Comparison of ENCODE assay signal across 19 mouse cellular contexts in genomic region chr5:148444974-148445373, GRCm38 (mm10). TPM values are rescaled to one million over a fixed set of nuclear protein-coding genes. Genes with fewer than 3 reads are reported as not detected.
DNase-seq lines count a peak whose midpoint lies in the region; ATAC-seq and TF ChIP-seq lines count a peak whose summit lies in the region.
"Had no signal": no experiment of that assay in that cellular context is flagged by ENCODE, and none has a peak within 500 bp of the region (broad histone marks: within the 10 kb centered on the region; RNA-seq: fewer than 3 reads in every experiment).

No protein-coding gene starts in this region.

- no peak for TF ChIP-seq POLR2A in heart, adult 2 months (IDR thresholded peaks at IDR 0.05; ENCODE audit: insufficient read depth, low read depth, low read length)

- no peak for TF ChIP-seq EP300 in heart, adult 2 months (IDR thresholded peaks at IDR 0.05; ENCODE audit: insufficient read depth, low read depth, low read length)
- no peak for TF ChIP-seq EP300 in liver, postnatal 0 days (IDR thresholded peaks at IDR 0.05; ENCODE audit: low read depth)

- WGBS in heart, adult 2 months: 82% methylated on average over 2 of the region's 2 CpGs
- 73% methylated on average over 2 of the region's 2 CpGs for WGBS in heart, embryonic 12.5 days
- 70% methylated on average over 2 of the region's 2 CpGs for WGBS in liver, postnatal 0 days (ENCODE audit: insufficient replicate concordance)
- 72% methylated on average over 2 of the region's 2 CpGs for WGBS in liver, embryonic 11.5 days

- no peak overlapping the region for H3K4me3 ChIP-seq in heart, adult 2 months
- H3K4me3 ChIP-seq in heart, embryonic 12.5 days: no peak overlapping the region
- no peak overlapping the region for H3K4me3 ChIP-seq in liver, postnatal 0 days (ENCODE audit: low read depth, low read length)
- no peak overlapping the region for H3K4me3 ChIP-seq in liver, embryonic 11.5 days (ENCODE audit: low read depth, low read length)
- H3K4me3 ChIP-seq: liver, embryonic 15.5 days; midbrain, embryonic 10.5 days; neural tube, embryonic 13.5 days had no signal

- H3K27ac ChIP-seq in heart, adult 2 months: no peak overlapping the region
- no peak overlapping the region for H3K27ac ChIP-seq in heart, embryonic 12.5 days (ENCODE audit: poor library complexity, severe bottlenecking)
- no peak overlapping the region for H3K27ac ChIP-seq in liver, postnatal 0 days (ENCODE audit: low read depth)
- H3K27ac ChIP-seq in liver, embryonic 11.5 days (ENCODE audit: low read depth, low read length): no peak overlapping the region
- H3K27ac ChIP-seq: hindbrain, embryonic 14.5 days; liver, embryonic 15.5 days; midbrain, embryonic 10.5 days; neural tube, embryonic 13.5 days had no signal

- H3K4me1 ChIP-seq in heart, adult 2 months (ENCODE audit: control insufficient read depth, insufficient read depth, low read length): no peaks in the 10 kb centered on the region
- peaks cover 9% of the 10 kb centered on the region; the same call in 1 of the 2 replicates for H3K4me1 ChIP-seq in heart, embryonic 12.5 days (replicated peaks)
- H3K4me1 ChIP-seq in liver, postnatal 0 days (ENCODE audit: insufficient read depth): no peaks in the 10 kb centered on the region
- H3K4me1 ChIP-seq in liver, embryonic 11.5 days (replicated peaks; ENCODE audit: control insufficient read depth, insufficient read depth, low read length): no peaks in the 10 kb centered on the region
- H3K4me1 ChIP-seq: liver, embryonic 15.5 days had no signal

- H3K36me3 ChIP-seq in heart, adult 2 months (ENCODE audit: control insufficient read depth, insufficient read depth, low read length): no peaks in the 10 kb centered on the region
- H3K36me3 ChIP-seq in heart, embryonic 12.5 days: no peaks in the 10 kb centered on the region
- no peaks in the 10 kb centered on the region for H3K36me3 ChIP-seq in liver, postnatal 0 days (replicated peaks; ENCODE audit: insufficient read depth, low read length)
- no peaks in the 10 kb centered on the region for H3K36me3 ChIP-seq in liver, embryonic 11.5 days (ENCODE audit: control insufficient read depth, insufficient read depth, low read length)
- H3K36me3 ChIP-seq: liver, embryonic 15.5 days; midbrain, embryonic 10.5 days; neural tube, embryonic 13.5 days had no signal

- H3K79me2 ChIP-seq in heart, adult 2 months (replicated peaks; ENCODE audit: control insufficient read depth, insufficient read depth, low read length): no peaks in the 10 kb centered on the region

- ATAC-seq in heart, embryonic 12.5 days (ENCODE audit: insufficient number of reproducible peaks, low FRiP score): no peak
- ATAC-seq in liver, postnatal 0 days: no peak
- no peak for ATAC-seq in liver, embryonic 11.5 days (replicated peaks; ENCODE audit: low FRiP score)

- TF ChIP-seq CTCF in heart, adult 2 months (IDR thresholded peaks at IDR 0.05): peak; percentile 32
- TF ChIP-seq CTCF in liver, postnatal 0 days (IDR thresholded peaks at IDR 0.05; ENCODE audit: low read depth): peak; percentile 33

- DNase-seq in heart, adult 2 months: no peak
- DNase-seq in liver, postnatal 0 days: no peak
- no peak for DNase-seq in liver, embryonic 11.5 days (ENCODE audit: low spot score)
- peak; percentile 38 for DNase-seq in ES-CJ7 (ENCODE audit: low read depth, low spot score)
- peak; percentile 22 for DNase-seq in induced T-regulatory cell, adult 2 months (ENCODE audit: low read depth)
- no peak for DNase-seq in adrenal gland, postnatal 10 days
- DNase-seq: adrenal gland, postnatal 25 days; cerebellum, adult 9-10 months; gastrocnemius, postnatal 36 days; kidney, adult 2 months; kidney, postnatal 4 days; lung, postnatal 4 days; thymus, postnatal 4 days had no signal

- no peak overlapping the region for H3K9ac ChIP-seq in heart, adult 2 months (ENCODE audit: low read depth, low read length)
- H3K9ac ChIP-seq in heart, embryonic 12.5 days: no peak overlapping the region
- H3K9ac ChIP-seq in liver, postnatal 0 days (replicated peaks): no peak overlapping the region
- no peak overlapping the region for H3K9ac ChIP-seq in liver, embryonic 11.5 days (ENCODE audit: low read depth, low read length)
- H3K9ac ChIP-seq: hindbrain, embryonic 14.5 days; liver, embryonic 15.5 days; neural tube, embryonic 13.5 days had no signal

- H3K9me3 ChIP-seq in heart, embryonic 12.5 days (replicated peaks): no peaks in the 10 kb centered on the region; the same call in 1 of the 2 replicates
- H3K9me3 ChIP-seq in liver, postnatal 0 days (ENCODE audit: low read length): peaks cover 2% of the 10 kb centered on the region; the same call in 1 of the 2 replicates
- H3K9me3 ChIP-seq in liver, embryonic 11.5 days (ENCODE audit: control insufficient read depth, low read length): no peaks in the 10 kb centered on the region
- H3K9me3 ChIP-seq: liver, embryonic 15.5 days had no signal

- no peak overlapping the region for H3K4me2 ChIP-seq in heart, embryonic 12.5 days
- H3K4me2 ChIP-seq in liver, postnatal 0 days (ENCODE audit: low read depth, low read length): no peak overlapping the region
- H3K4me2 ChIP-seq in liver, embryonic 11.5 days: no peak overlapping the region
- H3K4me2 ChIP-seq: heart, embryonic 11.5 days; hindbrain, embryonic 14.5 days; liver, embryonic 15.5 days; neural tube, embryonic 13.5 days had no signal

- H3K27me3 ChIP-seq in heart, adult 2 months (ENCODE audit: control insufficient read depth, insufficient read depth, low read length): no peaks in the 10 kb centered on the region
- H3K27me3 ChIP-seq in heart, embryonic 12.5 days (replicated peaks): no peaks in the 10 kb centered on the region
- no peaks in the 10 kb centered on the region for H3K27me3 ChIP-seq in liver, postnatal 0 days (ENCODE audit: insufficient read depth, low read length)
- H3K27me3 ChIP-seq in liver, embryonic 11.5 days (replicated peaks; ENCODE audit: control insufficient read depth, insufficient read depth, low read length): no peaks in the 10 kb centered on the region
- H3K27me3 ChIP-seq: liver, embryonic 15.5 days; neural tube, embryonic 13.5 days had no signal

- intact Hi-C loops in heart, adult 2 months (cut with DNase I): no loop called here

RNA-seq across cellular contexts. Expression of gene Slc7a1, which starts 45.3 kb away (rescaled TPM):
- 10 to 100 TPM; 14.0 to 14.4 TPM for total RNA-seq in heart, adult 2 months (2021)
- 10.9 and 18.9 TPM in 2 replicates for polyA plus RNA-seq in heart, adult 2 months (2012; rRNA removed)
- 24.0 and 24.2 TPM in 2 replicates for polyA plus RNA-seq in heart, embryonic 12.5 days (2016; fragmentation: Nextera tagmentation; extraction: Ambion mirVana)
- polyA plus RNA-seq in liver, postnatal 0 days (2015; fragmentation: Nextera tagmentation; extraction: Ambion mirVana): 6.4 and 6.5 TPM in 2 replicates
- polyA plus RNA-seq in liver, embryonic 11.5 days (2014; fragmentation: Nextera tagmentation; extraction: Ambion mirVana): 58.4 and 63.4 TPM in 2 replicates
- total RNA-seq in adrenal gland, postnatal 10 days (2021): 10 to 100 TPM; 53.0 to 60.6 TPM

Comparison
In these comparisons a context has a peak if more than half of its experiments do, and no peak if none do; other contexts are left out.
1. DNase-seq: peak in ES-CJ7 (single experiment) and induced T-regulatory cell, adult 2 months (single experiment); none in heart, adult 2 months (0 of 2), liver, postnatal 0 days (single experiment), liver, embryonic 11.5 days (single experiment) and adrenal gland, postnatal 10 days (single experiment).